ENCODE assay signal across 8 mouse cellular contexts in genomic region chr17:37002364-37003330, GRCm38 (mm10). TPM values are rescaled to one million over a fixed set of nuclear protein-coding genes. Genes with fewer than 3 reads are reported as not detected.
DNase-seq lines count a peak whose midpoint lies in the region; ATAC-seq lines count a peak whose summit lies in the region.

No protein-coding gene starts in this region.

- peak overlapping the region; percentile 92 for H3K9ac ChIP-seq in heart, embryonic 14.5 days (ENCODE audit: low read length)
- H3K9ac ChIP-seq in kidney, embryonic 16.5 days (replicated peaks; ENCODE audit: low read length), result peak overlapping the region; percentile 82

- peak; percentile 86 for ATAC-seq in heart, embryonic 14.5 days (ENCODE audit: insufficient number of reproducible peaks, insufficient read depth, low FRiP score, low read depth)
- ATAC-seq in kidney, embryonic 16.5 days (ENCODE audit: low FRiP score, low TSS enrichment), result peak; percentile 91

- under 1% methylated on average over 49 of the region's 49 CpGs for WGBS in embryonic facial prominence, embryonic 10.5 days
- under 1% methylated on average over 49 of the region's 49 CpGs for WGBS in heart, embryonic 14.5 days
- under 1% methylated on average over 49 of the region's 49 CpGs for WGBS in kidney, embryonic 16.5 days

- H3K27me3 ChIP-seq in embryonic facial prominence, embryonic 10.5 days (replicated peaks; ENCODE audit: low read depth, poor library complexity, severe bottlenecking), result no peaks in the 10 kb centered on the region
- no peaks in the 10 kb centered on the region for H3K27me3 ChIP-seq in heart, embryonic 14.5 days (ENCODE audit: control insufficient read depth, insufficient read depth, low read length)
- H3K27me3 ChIP-seq in kidney, embryonic 16.5 days (ENCODE audit: insufficient read depth, low read length), result no peaks in the 10 kb centered on the region

- peaks cover 36% of the 10 kb centered on the region for H3K36me3 ChIP-seq in embryonic facial prominence, embryonic 10.5 days (replicated peaks)
- H3K36me3 ChIP-seq in heart, embryonic 14.5 days (ENCODE audit: control insufficient read depth, insufficient read depth, low read length), result peaks cover 29% of the 10 kb centered on the region
- H3K36me3 ChIP-seq in kidney, embryonic 16.5 days (ENCODE audit: insufficient read depth, low read length), result peaks cover 11% of the 10 kb centered on the region; the same call in 1 of the 2 replicates

- H3K4me3 ChIP-seq in embryonic facial prominence, embryonic 10.5 days, result peak overlapping the region; percentile 73
- H3K4me3 ChIP-seq in heart, embryonic 14.5 days (ENCODE audit: control insufficient read depth in 1 of 2, insufficient read depth in 1 of 2, low read depth in 1 of 2, low read length in 2 of 2), result peak overlapping the region; percentile 82 to 86
- H3K4me3 ChIP-seq in kidney, embryonic 16.5 days (ENCODE audit: low read length), result peak overlapping the region; percentile 69

- H3K27ac ChIP-seq in embryonic facial prominence, embryonic 10.5 days (replicated peaks), result peak overlapping the region; percentile 95
- peak overlapping the region; percentile 88 to 91 for H3K27ac ChIP-seq in heart, embryonic 14.5 days (replicated peaks in 1 of 2; ENCODE audit: control insufficient read depth in 1 of 2, insufficient read depth in 1 of 2, low read depth in 2 of 2, low read length in 2 of 2)
- H3K27ac ChIP-seq in kidney, embryonic 16.5 days (ENCODE audit: low read length), result peak overlapping the region; percentile 86

- peak; percentile 98 for DNase-seq in ES-CJ7 (ENCODE audit: low read depth, low spot score)
- peak; percentile 10 for DNase-seq in adrenal gland, adult 8-10 months
- DNase-seq in embryonic facial prominence, embryonic 10.5 days (ENCODE audit: low spot score), result peak; percentile 84
- peak; percentile 88 for DNase-seq in lung, postnatal 10 days
- peak; percentile 76 for DNase-seq in retina, postnatal 1 day
- DNase-seq in T-cell, adult 2 months (ENCODE audit: low spot score), result no peak

- no peaks in the 10 kb centered on the region for H3K9me3 ChIP-seq in embryonic facial prominence, embryonic 10.5 days
- H3K9me3 ChIP-seq in heart, embryonic 14.5 days (ENCODE audit: control insufficient read depth, low read length), result no peaks in the 10 kb centered on the region
- no peaks in the 10 kb centered on the region for H3K9me3 ChIP-seq in kidney, embryonic 16.5 days (ENCODE audit: low read length)

- H3K4me1 ChIP-seq in embryonic facial prominence, embryonic 10.5 days, result peaks cover 15% of the 10 kb centered on the region
- H3K4me1 ChIP-seq in heart, embryonic 14.5 days (ENCODE audit: control insufficient read depth in 2 of 2, insufficient read depth in 2 of 2, low read length in 2 of 2), result no peaks in the 10 kb centered on the region; a peak in 1 of 4 replicates
- peaks cover 9% of the 10 kb centered on the region; the same call in 1 of the 2 replicates for H3K4me1 ChIP-seq in kidney, embryonic 16.5 days (ENCODE audit: insufficient read depth, low read length)

- peak overlapping the region; percentile 94 for H3K4me2 ChIP-seq in heart, embryonic 14.5 days (ENCODE audit: low read length)
- H3K4me2 ChIP-seq in kidney, embryonic 16.5 days (replicated peaks; ENCODE audit: low read depth, low read length), result peak overlapping the region; percentile 76

RNA-seq across cellular contexts. Expression of gene Zfp57, which starts 1.7 kb away (rescaled TPM):
- 1 to 10 TPM; 2.0 to 2.6 (median 2.3) TPM for total RNA-seq in adrenal gland, adult 8-10 months (2022)
- 97.0 and 106 TPM in 2 replicates for polyA plus RNA-seq in embryonic facial prominence, embryonic 10.5 days (2016; fragmentation: Nextera tagmentation; extraction: Ambion mirVana)
- polyA plus RNA-seq in heart, embryonic 14.5 days (2014; fragmentation: Nextera tagmentation; extraction: Ambion mirVana), result 38.3 and 43.4 TPM in 2 replicates
- polyA plus RNA-seq in kidney, embryonic 16.5 days (2015; fragmentation: Nextera tagmentation; extraction: Ambion mirVana), result 64.5 and 66.7 TPM in 2 replicates

RNA-seq across cellular contexts. Expression of gene H2-M5, which starts 13.3 kb away (rescaled TPM):
- under 1 TPM in 1 of 4 experiments, not detected in 3; 0.14 TPM for total RNA-seq in adrenal gland, adult 8-10 months (2022)
- polyA plus RNA-seq in embryonic facial prominence, embryonic 10.5 days (2016; fragmentation: Nextera tagmentation; extraction: Ambion mirVana), result 0.52 and 0.87 TPM in 2 replicates
- polyA plus RNA-seq in heart, embryonic 14.5 days (2014; fragmentation: Nextera tagmentation; extraction: Ambion mirVana), result 0.23 and 0.75 TPM in 2 replicates
- polyA plus RNA-seq in kidney, embryonic 16.5 days (2015; fragmentation: Nextera tagmentation; extraction: Ambion mirVana), result 0.44 and 0.57 TPM in 2 replicates

RNA-seq across cellular contexts. Expression of gene Mog, which starts 20.6 kb away (rescaled TPM):
- total RNA-seq in adrenal gland, adult 8-10 months (2022), result not detected
- 0.18 and 0.31 TPM in 2 replicates for polyA plus RNA-seq in embryonic facial prominence, embryonic 10.5 days (2016; fragmentation: Nextera tagmentation; extraction: Ambion mirVana)
- 0.15 TPM in 1 of 2 replicates, not detected in the other for polyA plus RNA-seq in heart, embryonic 14.5 days (2014; fragmentation: Nextera tagmentation; extraction: Ambion mirVana)
- 0.09 and 0.13 TPM in 2 replicates for polyA plus RNA-seq in kidney, embryonic 16.5 days (2015; fragmentation: Nextera tagmentation; extraction: Ambion mirVana)

RNA-seq across cellular contexts. Expression of gene 2410137M14Rik, which starts 21.6 kb away (rescaled TPM):
- total RNA-seq in adrenal gland, adult 8-10 months (2022), result not detected
- polyA plus RNA-seq in embryonic facial prominence, embryonic 10.5 days (2016; fragmentation: Nextera tagmentation; extraction: Ambion mirVana), result not detected in 2 replicates
- polyA plus RNA-seq in heart, embryonic 14.5 days (2014; fragmentation: Nextera tagmentation; extraction: Ambion mirVana), result 0.32 TPM in 1 of 2 replicates, not detected in the other
- polyA plus RNA-seq in kidney, embryonic 16.5 days (2015; fragmentation: Nextera tagmentation; extraction: Ambion mirVana), result not detected in 2 replicates

RNA-seq across cellular contexts. Expression of gene Gabbr1, which starts 43.1 kb away (rescaled TPM):
- total RNA-seq in adrenal gland, adult 8-10 months (2022), result 10 to 100 TPM; 25.3 to 63.8 (median 50.8) TPM
- 7.0 and 9.4 TPM in 2 replicates for polyA plus RNA-seq in embryonic facial prominence, embryonic 10.5 days (2016; fragmentation: Nextera tagmentation; extraction: Ambion mirVana)
- 3.6 and 8.0 TPM in 2 replicates for polyA plus RNA-seq in heart, embryonic 14.5 days (2014; fragmentation: Nextera tagmentation; extraction: Ambion mirVana)
- polyA plus RNA-seq in kidney, embryonic 16.5 days (2015; fragmentation: Nextera tagmentation; extraction: Ambion mirVana), result 5.6 and 7.7 TPM in 2 replicates
